Mouse (Mus musculus) adrenal gland, adult 10 weeks (tissue): Measurements from ENCODE around the gene Pvrig. TPM values are rescaled to one million over a fixed set of nuclear protein-coding genes. Genes with fewer than 3 reads are reported as not detected.

Experiments used
- polyA plus RNA-seq: library from polyadenylated mRNA; stranded (reverse); fragments of 350-450 nt; fragmentation: Illumina TruSeq; extraction: RNeasy Lipid Tissue Mini Kit (QIAGEN cat#74804); gene quantifications from one replicate; pipeline ENCODE4 v1.2.3, GENCODE M21; 2014; ENCODE audit warnings: low read depth, low replicate concordance

The Pvrig gene
- polyA plus RNA-seq, result not detected

GRCm38 (mm10) chr5:138341661-138342060 lies at the start of gene Pvrig:
Pvrig (plus strand) TSS chr5:138341961.

Other genes starting within 250 kb of the Pvrig start
- gene Zscan21, start 225.1 kb upstream of the Pvrig start, polyA plus RNA-seq, result 13.8 TPM
- 14.7 TPM for gene Zfp113, start 186.2 kb upstream of the Pvrig start, polyA plus RNA-seq
- 94.6 TPM for gene Cops6, start 180.9 kb upstream of the Pvrig start, polyA plus RNA-seq
- gene Ap4m1, start 170.0 kb upstream of the Pvrig start, polyA plus RNA-seq, result 3.0 TPM
- gene Mcm7, start 169.5 kb upstream of the Pvrig start, polyA plus RNA-seq, result 12.5 TPM
- 4.4 TPM for gene Taf6, start 154.5 kb upstream of the Pvrig start, polyA plus RNA-seq
- gene Cnpy4, start 154.5 kb upstream of the Pvrig start, polyA plus RNA-seq, result 15.5 TPM
- gene Mblac1, start 147.6 kb upstream of the Pvrig start, polyA plus RNA-seq, result 0.47 TPM
- gene Nxpe5, start 116.1 kb upstream of the Pvrig start, polyA plus RNA-seq, result not detected
- gene Lamtor4, start 86.5 kb upstream of the Pvrig start, polyA plus RNA-seq, result 1.3 TPM
- 1.9 TPM for gene BC037034, start 77.9 kb upstream of the Pvrig start, polyA plus RNA-seq
- not detected for gene Gal3st4, start 69.1 kb upstream of the Pvrig start, polyA plus RNA-seq
- gene Gm43720, start 62.0 kb upstream of the Pvrig start, polyA plus RNA-seq, result not detected
- gene Gpc2, start 62.0 kb upstream of the Pvrig start, polyA plus RNA-seq, result 0.23 TPM
- not detected for gene Stag3, start 61.7 kb upstream of the Pvrig start, polyA plus RNA-seq
- gene Zfp157, start 99.5 kb downstream of the Pvrig start, polyA plus RNA-seq, result 20.6 TPM
- not detected for gene 1700123K08Rik, start 222.8 kb downstream of the Pvrig start, polyA plus RNA-seq